Mouse (Mus musculus) intestine, embryonic 15.5 days (tissue): ENCODE measurements around the gene Alox12b. TPM values are rescaled to one million over a fixed set of nuclear protein-coding genes. Genes with fewer than 3 reads are reported as not detected.

Experiments used
- ATAC-seq: fragments of 200-750 bp; cut with Nextera tagmentation; 2 replicates; pipeline ENCODE4 v1.8.0; 2017; ENCODE audit warnings: moderate TSS enrichment, moderate library complexity
- H3K27ac ChIP-seq: fragments of 300-500 bp; sonication (generic); 2 replicates; pipeline ENCODE4 v1.5.1; 2015; ENCODE audit warnings: mild to moderate bottlenecking, inconsistent platforms
- H3K27me3 ChIP-seq: fragments of 300-500 bp; sonication (generic); replicated peaks from 2 replicates; pipeline ENCODE4 v1.6.1; 2015; ENCODE audit warnings: inconsistent platforms
- H3K36me3 ChIP-seq: fragments of 300-500 bp; sonication (generic); 2 replicates; pipeline ENCODE4 v1.6.1; 2015; ENCODE audit warnings: inconsistent platforms
- H3K4me1 ChIP-seq: fragments of 300-500 bp; sonication (generic); replicated peaks from 2 replicates; pipeline ENCODE4 v1.6.1; 2015; ENCODE audit warnings: inconsistent platforms
- H3K4me2 ChIP-seq: fragments of 300-500 bp; sonication (generic); replicated peaks from 2 replicates; pipeline ENCODE4 v1.6.1; 2015; ENCODE audit warnings: mild to moderate bottlenecking, inconsistent platforms
- H3K4me3 ChIP-seq: fragments of 300-500 bp; sonication (generic); replicated peaks from 2 replicates; pipeline ENCODE4 v1.5.1; 2015; ENCODE audit warnings: inconsistent platforms
- H3K9ac ChIP-seq: fragments of 300-500 bp; sonication (generic); 2 replicates; pipeline ENCODE4 v1.6.1; 2015; ENCODE audit warnings: inconsistent platforms
- H3K9me3 ChIP-seq: fragments of 300-500 bp; sonication (generic); 2 replicates; pipeline ENCODE4 v1.6.1; 2016; ENCODE audit warnings: inconsistent platforms
- WGBS: fragments of 180-500 bp; shearing (Covaris S2); methylation state at CpG from one replicate; pipeline ENCODE4 v1.1.7; 2015; 5-methylcytosine and 5-hydroxymethylcytosine counted together
- polyA plus RNA-seq: library from polyadenylated mRNA; unstranded; fragments of >200 nt; fragmentation: Nextera tagmentation; extraction: Ambion mirVana; gene quantifications from 2 replicates; pipeline ENCODE4 v1.2.1, GENCODE M21; 2015

The Alox12b gene
- polyA plus RNA-seq, 1 experiment from 2014 or later, result 0.35 TPM

GRCm38 (mm10) chr11:69197194-69197593 is 40.4 kb downstream of the Alox12b start:
- Histone ChIP-seq H3K36me3 (no peaks in the 10 kb centered on the region), H3K9ac (0 out of 2 replicates have a peak overlapping the region, but pooled peaks have one; percentile 17), H3K27me3 (peaks cover 16% of the 10 kb centered on the region), H3K4me3 (peak overlapping the region; percentile 25), H3K9me3 (no peaks in the 10 kb centered on the region), H3K4me2 (peak overlapping the region; percentile 69), H3K4me1 (0 out of 2 replicates have a peak, but pooled peaks cover 4% of the 10 kb centered on the region), H3K27ac (no peak overlapping the region)
- peak; percentile 20; the same call in 1 of the 2 replicates for ATAC-seq
- WGBS, result under 1% methylated on average over 14 of the region's 14 CpGs

DNA sequence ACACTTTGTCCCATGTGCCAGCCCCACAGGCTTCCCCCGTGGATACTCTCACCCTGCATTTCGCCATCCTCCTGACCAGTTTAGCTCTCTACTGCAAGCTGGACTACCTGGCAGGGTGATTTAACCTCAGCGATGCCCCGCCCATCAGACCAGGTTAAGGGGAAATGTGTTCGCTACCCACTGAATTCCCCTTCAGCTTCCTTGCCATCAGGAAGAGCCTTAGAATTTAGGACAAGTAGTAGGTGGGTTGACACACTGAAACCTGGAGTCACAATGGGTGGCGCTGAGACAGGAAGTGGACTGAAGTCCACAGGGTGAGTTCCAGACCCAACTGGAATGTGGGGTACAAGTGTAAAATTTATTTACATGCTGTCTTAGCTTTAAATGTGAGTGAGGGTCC is 41.0 kb downstream of the Alox12b start, which contains the start of gene Alox8:
TSS of gene Alox8 (minus strand) at position 101 of the 400 bp plus-strand sequence.
- H3K27me3 ChIP-seq, result peaks cover 16% of the 10 kb centered on the region
- H3K9me3 ChIP-seq, result no peaks in the 10 kb centered on the region
- 0 out of 2 replicates have a peak within 1 kb of the TSS, but pooled peaks have one; percentile 17 for H3K9ac ChIP-seq
- H3K4me3 ChIP-seq, result peak within 1 kb of the TSS; percentile 25
- no peak within 1 kb of the TSS for H3K27ac ChIP-seq
- H3K36me3 ChIP-seq, result no peaks in the 10 kb centered on the region
- peak within 1 kb of the TSS; percentile 69 for H3K4me2 ChIP-seq
- WGBS, result 28% methylated on average over 6 of the region's 6 CpGs
- H3K4me1 ChIP-seq, result 0 out of 2 replicates have a peak, but pooled peaks cover 4% of the 10 kb centered on the region
- ATAC-seq, result no peak

GRCm38 (mm10) chr11:69199251-69199650 is 42.5 kb downstream of the Alox12b start:
- H3K4me1 ChIP-seq, result 0 out of 2 replicates have a peak, but pooled peaks cover 4% of the 10 kb centered on the region
- no peak overlapping the region for H3K27ac ChIP-seq
- no peak overlapping the region for H3K9ac ChIP-seq
- no peak overlapping the region for H3K4me3 ChIP-seq
- H3K27me3 ChIP-seq, result peaks cover 16% of the 10 kb centered on the region
- ATAC-seq, result no peak
- no peak overlapping the region for H3K4me2 ChIP-seq
- H3K9me3 ChIP-seq, result no peaks in the 10 kb centered on the region
- no peaks in the 10 kb centered on the region for H3K36me3 ChIP-seq
- 91% methylated on average over 1 of the region's 1 CpGs for WGBS

DNA sequence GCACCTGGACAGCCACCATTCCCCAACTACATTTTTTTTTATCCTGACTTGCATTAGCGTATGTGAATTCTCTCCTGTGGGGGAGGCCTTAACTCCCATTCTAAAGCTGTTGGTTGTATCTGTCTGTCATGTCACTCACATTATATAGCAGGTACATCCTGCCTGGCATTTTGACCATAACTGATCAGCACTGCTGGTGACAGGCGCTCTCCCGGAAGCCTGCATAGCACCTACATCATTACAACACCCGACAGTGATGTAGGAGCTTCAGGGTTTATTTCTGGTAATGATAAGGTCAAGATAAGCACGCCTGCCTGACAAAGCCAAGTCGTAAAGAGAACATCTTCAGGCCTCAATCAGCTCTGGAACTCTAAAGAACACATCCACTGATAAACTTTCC is 43.4 kb downstream of the Alox12b start:
- no peak overlapping the region for H3K9ac ChIP-seq
- 42% methylated on average over 6 of the region's 6 CpGs for WGBS
- no peak overlapping the region for H3K4me2 ChIP-seq

GRCm38 (mm10) chr11:69202469-69203230 is 45.9 kb downstream of the Alox12b start:
- Histone ChIP-seq H3K9me3 (no peaks in the 10 kb centered on the region), H3K4me1 (no peaks in the 10 kb centered on the region), H3K27me3 (peaks cover 1% of the 10 kb centered on the region; the same call in 1 of the 2 replicates), H3K4me3 (no peak overlapping the region), H3K9ac (no peak overlapping the region), H3K4me2 (no peak overlapping the region), H3K36me3 (no peaks in the 10 kb centered on the region), H3K27ac (no peak overlapping the region)
- WGBS, result 82% methylated on average over 13 of the region's 13 CpGs
- no peak for ATAC-seq

More for the DNA sequence above, 43.4 kb downstream of the Alox12b start:
- Histone ChIP-seq H3K9me3 (no peaks in the 10 kb centered on the region), H3K4me3 (no peak overlapping the region), H3K4me1 (0 out of 2 replicates have a peak, but pooled peaks cover 4% of the 10 kb centered on the region), H3K27me3 (peaks cover 16% of the 10 kb centered on the region), H3K36me3 (no peaks in the 10 kb centered on the region), H3K27ac (no peak overlapping the region)
- no peak for ATAC-seq

- no peaks in the 10 kb centered on the region for H3K9me3 ChIP-seq
- H3K4me2 ChIP-seq, result no peak overlapping the region
Observed at GRCm38 (mm10) chr11:69211431-69211830, 54.6 kb downstream of the Alox12b start.

GRCm38 (mm10) chr11:69217411-69217810 is 60.6 kb downstream of the Alox12b start:
- no peak overlapping the region for H3K4me2 ChIP-seq
- H3K4me3 ChIP-seq, result no peak overlapping the region
- no peaks in the 10 kb centered on the region for H3K36me3 ChIP-seq
- H3K27me3 ChIP-seq, result no peaks in the 10 kb centered on the region
- H3K9me3 ChIP-seq, result no peaks in the 10 kb centered on the region
- H3K9ac ChIP-seq, result no peak overlapping the region
- no peaks in the 10 kb centered on the region for H3K4me1 ChIP-seq
- no peak overlapping the region for H3K27ac ChIP-seq
- WGBS, result 86% methylated on average over 5 of the region's 5 CpGs
- ATAC-seq, result no peak

More at GRCm38 (mm10) chr11:69211431-69211830, 54.6 kb downstream of the Alox12b start:
- WGBS, result 28% methylated on average over 2 of the region's 2 CpGs
- H3K27ac ChIP-seq, result no peak overlapping the region
- no peak overlapping the region for H3K4me3 ChIP-seq
- no peak for ATAC-seq
- H3K9ac ChIP-seq, result no peak overlapping the region
- H3K27me3 ChIP-seq, result no peaks in the 10 kb centered on the region
- H3K4me1 ChIP-seq, result no peaks in the 10 kb centered on the region
- H3K36me3 ChIP-seq, result no peaks in the 10 kb centered on the region

- no peak overlapping the region for H3K9ac ChIP-seq
- H3K4me1 ChIP-seq, result no peaks in the 10 kb centered on the region
- no peak overlapping the region for H3K4me2 ChIP-seq
- no peak overlapping the region for H3K27ac ChIP-seq
- ATAC-seq, result no peak
- no peaks in the 10 kb centered on the region for H3K36me3 ChIP-seq
- no peak overlapping the region for H3K4me3 ChIP-seq
- no peaks in the 10 kb centered on the region for H3K27me3 ChIP-seq
- WGBS, result 58% methylated on average over 2 of the region's 2 CpGs
- no peaks in the 10 kb centered on the region for H3K9me3 ChIP-seq
Observed at GRCm38 (mm10) chr11:69218661-69219060, 61.9 kb downstream of the Alox12b start.

Other genes with a start within 250 kb of the Alox12b start
- gene Odf4, start 229.9 kb upstream of the Alox12b start, polyA plus RNA-seq, result not detected in 2 replicates
- 8.1 and 8.6 TPM in 2 replicates for gene Arhgef15, start 199.5 kb upstream of the Alox12b start, polyA plus RNA-seq
- gene Slc25a35, start 188.9 kb upstream of the Alox12b start, polyA plus RNA-seq, result 2.7 and 2.8 TPM in 2 replicates
- gene Rangrf, start 181.8 kb upstream of the Alox12b start, polyA plus RNA-seq, result 61.4 and 62.2 TPM in 2 replicates
- 29.7 and 32.1 TPM in 2 replicates for gene Pfas, start 148.5 kb upstream of the Alox12b start, polyA plus RNA-seq
- 35.1 and 38.6 TPM in 2 replicates for gene Ctc1, start 141.1 kb upstream of the Alox12b start, polyA plus RNA-seq
- gene Aurkb, start 111.3 kb upstream of the Alox12b start, polyA plus RNA-seq, result 133 and 135 TPM in 2 replicates
- gene Borcs6, start 97.3 kb upstream of the Alox12b start, polyA plus RNA-seq, result 8.6 and 8.9 TPM in 2 replicates
- gene Tmem107, start 86.2 kb upstream of the Alox12b start, polyA plus RNA-seq, result 43.7 and 47.6 TPM in 2 replicates
- gene Vamp2, start 68.5 kb upstream of the Alox12b start, polyA plus RNA-seq, result 61.8 and 64.2 TPM in 2 replicates
- 11.9 and 15.6 TPM in 2 replicates for gene Per1, start 61.8 kb upstream of the Alox12b start, polyA plus RNA-seq
- gene Hes7, start 36.6 kb upstream of the Alox12b start, polyA plus RNA-seq, result 0.62 and 0.70 TPM in 2 replicates
- 0.29 and 0.34 TPM in 2 replicates for gene 9130213A22Rik, start 34.4 kb upstream of the Alox12b start, polyA plus RNA-seq
- gene Aloxe3, start 31.1 kb upstream of the Alox12b start, polyA plus RNA-seq, result 0.19 and 0.29 TPM in 2 replicates
- 0.14 and 0.15 TPM in 2 replicates for gene Alox8, start 40.9 kb downstream of the Alox12b start, polyA plus RNA-seq
- gene Gucy2e, start 80.0 kb downstream of the Alox12b start, polyA plus RNA-seq, result 0.03 and 0.10 TPM in 2 replicates
- 18.5 and 19.6 TPM in 2 replicates for gene Cntrob, start 166.8 kb downstream of the Alox12b start, polyA plus RNA-seq
- gene Trappc1, start 167.0 kb downstream of the Alox12b start, polyA plus RNA-seq, result 135 and 147 TPM in 2 replicates
- gene Kcnab3, start 169.3 kb downstream of the Alox12b start, polyA plus RNA-seq, result 2.2 and 2.3 TPM in 2 replicates
- gene Rnf227, start 183.5 kb downstream of the Alox12b start, polyA plus RNA-seq, result 10.8 and 10.9 TPM in 2 replicates
- 39.9 and 44.1 TPM in 2 replicates for gene Chd3, start 212.4 kb downstream of the Alox12b start, polyA plus RNA-seq
- gene Naa38, start 238.5 kb downstream of the Alox12b start, polyA plus RNA-seq, result 154 and 182 TPM in 2 replicates
- gene Cyb5d1, start 238.6 kb downstream of the Alox12b start, polyA plus RNA-seq, result 22.7 and 24.8 TPM in 2 replicates
- gene Tmem88, start 241.2 kb downstream of the Alox12b start, polyA plus RNA-seq, result 30.7 and 32.1 TPM in 2 replicates